Mouse (Mus musculus): ENCODE data around the gene Ccnt1. TPM values are rescaled to one million over a fixed set of nuclear protein-coding genes. Genes with fewer than 3 reads are reported as not detected.
"Not testable (repeated sequence)": the region's sequence is repeated elsewhere in the genome, so short reads cannot be mapped to it uniquely, and the experiment has no call there.

Ccnt1 gene
- polyA plus RNA-seq, 1 experiment from 2014 or later = 63.6 TPM

DNA sequence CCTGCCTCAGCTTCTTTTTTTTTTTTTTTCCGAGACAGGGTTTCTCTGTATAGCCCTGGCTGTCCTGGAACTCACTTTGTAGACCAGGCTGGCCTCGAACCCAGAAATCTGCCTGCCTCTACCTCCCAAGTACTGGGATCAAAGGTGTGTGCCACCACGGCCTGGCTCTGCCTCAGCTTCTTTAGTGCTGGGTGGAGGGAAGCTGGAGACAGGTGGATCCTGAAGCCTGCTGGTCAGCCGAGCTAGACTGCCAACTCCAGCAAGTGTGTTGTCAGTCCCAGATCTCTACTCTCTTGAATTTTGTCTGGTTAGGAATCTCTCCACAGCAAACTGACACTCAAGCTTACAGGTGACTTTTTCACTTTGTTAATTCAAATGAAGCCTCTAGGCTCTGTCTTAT, 34.8 kb downstream of the Ccnt1 start:
- H3K36me3 ChIP-seq (ENCODE audit: poor library complexity, severe bottlenecking) = peaks cover 24% of the 10 kb centered on the region
- H3K27me3 ChIP-seq = no peaks in the 10 kb centered on the region
- H3K4me2 ChIP-seq = no peak overlapping the region
- WGBS = 90% methylated on average over 4 of the region's 4 CpGs
- no peaks in the 10 kb centered on the region for H3K9me3 ChIP-seq (replicated peaks)
- no peak overlapping the region for H3K9ac ChIP-seq
- peaks cover 16% of the 10 kb centered on the region for H3K4me1 ChIP-seq
- H3K4me3 ChIP-seq = no peak overlapping the region
- H3K27ac ChIP-seq = no peak overlapping the region
- ATAC-seq = no peak

DNA sequence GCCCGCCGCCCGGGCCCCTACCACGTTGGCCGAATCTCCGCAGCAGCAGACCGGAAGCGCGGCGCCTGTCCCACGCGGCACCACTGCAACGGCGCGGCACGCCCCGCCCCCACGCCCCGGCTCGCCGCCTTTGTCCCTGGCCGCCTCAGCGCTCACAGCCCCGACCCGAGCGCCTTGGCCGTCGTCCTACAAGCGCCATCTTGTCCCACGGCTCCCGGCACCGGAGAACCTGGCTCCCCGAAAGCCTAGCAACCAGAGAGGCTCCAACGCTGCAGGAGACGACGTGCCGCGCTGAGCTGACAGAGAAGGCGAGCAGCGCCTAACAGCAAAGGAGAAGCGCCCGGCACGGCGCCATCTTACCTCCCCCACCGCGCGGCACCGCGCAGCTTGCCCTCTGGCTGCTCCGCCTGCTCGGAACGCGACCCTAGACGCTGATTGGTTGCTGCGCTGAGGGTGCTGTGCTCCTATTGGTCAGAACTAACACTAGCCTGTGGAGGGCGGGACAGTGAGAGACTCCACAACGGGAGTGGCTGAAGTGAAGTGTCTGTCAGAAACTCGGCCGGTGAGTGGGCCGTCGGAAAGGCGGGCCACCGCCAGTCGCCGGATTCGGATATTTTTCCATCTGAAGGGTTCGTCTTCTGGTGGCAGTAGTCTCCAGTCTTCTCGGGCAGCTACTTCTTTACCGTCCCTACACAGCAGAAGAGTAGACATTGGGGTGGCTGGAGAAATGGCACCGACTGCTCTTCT, 36.7 kb downstream of the Ccnt1 start, which contains the start of gene Kansl2:
Gene Kansl2, minus strand, starts transcription at position 384 of the 747 bp plus-strand sequence.
- H3K9me3 ChIP-seq (replicated peaks) = no peaks in the 10 kb centered on the region
- H3K4me2 ChIP-seq = peak within 1 kb of the TSS; percentile 91
- ATAC-seq = peak; percentile 100
- H3K36me3 ChIP-seq (ENCODE audit: poor library complexity, severe bottlenecking) = peaks cover 36% of the 10 kb centered on the region
- H3K27me3 ChIP-seq = no peaks in the 10 kb centered on the region
- peak within 1 kb of the TSS; percentile 94 for H3K9ac ChIP-seq
- H3K27ac ChIP-seq = peak within 1 kb of the TSS; percentile 99
- WGBS = under 1% methylated on average over 69 of the region's 70 CpGs
- H3K4me1 ChIP-seq = peaks cover 16% of the 10 kb centered on the region
- H3K4me3 ChIP-seq = peak within 1 kb of the TSS; percentile 78

DNA sequence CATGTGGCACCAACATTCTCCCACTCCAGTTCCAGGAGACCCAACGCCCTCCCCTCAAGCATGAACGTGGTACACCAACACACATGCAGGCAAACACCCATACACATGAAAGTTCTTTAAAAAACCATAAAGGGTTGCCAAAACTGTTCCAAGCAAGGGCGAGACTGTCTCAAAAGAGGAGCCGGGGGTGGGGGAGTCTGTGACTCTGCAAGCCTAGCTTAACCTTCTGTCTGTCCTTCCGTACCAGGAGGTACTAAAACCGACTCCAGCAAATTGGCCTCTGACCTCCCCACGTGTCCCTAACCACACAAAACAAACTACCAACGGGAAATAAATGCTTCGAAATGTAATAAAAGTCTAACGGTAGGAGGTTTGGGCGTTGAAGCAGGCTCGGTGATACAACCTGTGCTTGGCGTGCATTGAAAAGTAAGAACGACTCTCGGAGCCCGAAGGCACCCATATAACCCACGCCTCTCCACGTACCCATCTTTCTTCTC, 37.6 kb downstream of the Ccnt1 start:
- peak overlapping the region; percentile 91 for H3K4me2 ChIP-seq
- no peaks in the 10 kb centered on the region for H3K9me3 ChIP-seq (replicated peaks)
- peaks cover 16% of the 10 kb centered on the region for H3K4me1 ChIP-seq
- WGBS = under 1% methylated on average over 18 of the region's 18 CpGs
- H3K27me3 ChIP-seq = no peaks in the 10 kb centered on the region
- peaks cover 44% of the 10 kb centered on the region for H3K36me3 ChIP-seq (ENCODE audit: poor library complexity, severe bottlenecking)
- ATAC-seq = no peak
- H3K27ac ChIP-seq = no peak overlapping the region
- H3K4me3 ChIP-seq = peak overlapping the region; percentile 78
- peak overlapping the region; percentile 94 for H3K9ac ChIP-seq

DNA sequence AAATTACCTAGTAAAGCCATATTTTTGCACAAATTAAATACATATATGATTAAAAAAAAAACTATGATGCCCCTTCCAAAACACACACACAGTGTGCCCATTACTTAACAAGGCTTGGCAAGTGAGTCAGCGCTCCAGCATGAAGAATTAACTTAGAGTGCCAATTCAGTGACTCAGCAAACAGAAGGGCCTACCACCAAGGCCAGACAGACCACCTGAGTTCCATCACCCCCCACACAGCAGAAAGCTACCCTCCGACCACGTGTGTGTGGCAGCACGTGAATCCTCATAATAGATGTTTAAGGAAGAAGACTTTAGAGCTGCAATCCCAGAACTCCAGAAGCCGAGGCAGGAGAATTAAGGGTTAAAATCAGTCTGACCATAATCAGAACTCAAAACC, 38.4 kb downstream of the Ccnt1 start:
- 39% methylated on average over 5 of the region's 5 CpGs for WGBS

DNA sequence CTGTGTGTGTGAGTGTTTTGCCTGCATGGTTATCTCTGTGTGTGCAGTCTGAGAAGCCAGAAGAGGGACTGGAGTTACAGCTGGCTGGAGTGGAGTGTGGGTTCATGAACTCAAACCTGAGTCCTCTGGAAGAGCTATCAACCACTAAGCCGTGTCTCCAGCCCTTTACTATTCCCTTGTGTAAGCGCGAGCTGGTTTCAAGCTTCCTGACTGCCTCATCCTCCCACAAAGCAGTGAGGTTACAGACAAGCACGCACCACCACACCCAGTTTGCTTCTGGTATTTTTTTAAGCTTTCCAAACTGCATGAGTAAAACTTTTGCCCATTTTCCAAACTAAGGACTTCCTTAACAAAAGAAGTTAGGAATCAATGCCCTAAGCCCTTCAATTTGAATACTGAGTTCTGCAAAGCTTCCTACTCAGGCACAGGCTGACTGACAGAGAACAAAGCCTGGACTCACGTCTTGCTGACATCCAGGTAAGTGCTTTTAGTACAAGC, 42.6 kb downstream of the Ccnt1 start:
- H3K27ac ChIP-seq = no peak overlapping the region
- H3K27me3 ChIP-seq = no peaks in the 10 kb centered on the region
- H3K4me3 ChIP-seq = no peak overlapping the region
- ATAC-seq = no peak
- no peak overlapping the region for H3K4me2 ChIP-seq
- 89% methylated on average over 5 of the region's 5 CpGs for WGBS
- H3K9me3 ChIP-seq (replicated peaks) = no peaks in the 10 kb centered on the region
- peaks cover 23% of the 10 kb centered on the region for H3K4me1 ChIP-seq
- H3K36me3 ChIP-seq (ENCODE audit: poor library complexity, severe bottlenecking) = peaks cover 85% of the 10 kb centered on the region
- no peak overlapping the region for H3K9ac ChIP-seq

More for the DNA sequence above, 38.4 kb downstream of the Ccnt1 start:
- H3K4me1 ChIP-seq = peaks cover 20% of the 10 kb centered on the region
- H3K27ac ChIP-seq = no peak overlapping the region
- peak overlapping the region; percentile 91 for H3K4me2 ChIP-seq
- peak overlapping the region; percentile 78 for H3K4me3 ChIP-seq
- H3K9ac ChIP-seq = peak overlapping the region; percentile 94
- H3K27me3 ChIP-seq = no peaks in the 10 kb centered on the region
- H3K9me3 ChIP-seq (replicated peaks) = no peaks in the 10 kb centered on the region
- peaks cover 49% of the 10 kb centered on the region for H3K36me3 ChIP-seq (ENCODE audit: poor library complexity, severe bottlenecking)
- no peak for ATAC-seq

DNA sequence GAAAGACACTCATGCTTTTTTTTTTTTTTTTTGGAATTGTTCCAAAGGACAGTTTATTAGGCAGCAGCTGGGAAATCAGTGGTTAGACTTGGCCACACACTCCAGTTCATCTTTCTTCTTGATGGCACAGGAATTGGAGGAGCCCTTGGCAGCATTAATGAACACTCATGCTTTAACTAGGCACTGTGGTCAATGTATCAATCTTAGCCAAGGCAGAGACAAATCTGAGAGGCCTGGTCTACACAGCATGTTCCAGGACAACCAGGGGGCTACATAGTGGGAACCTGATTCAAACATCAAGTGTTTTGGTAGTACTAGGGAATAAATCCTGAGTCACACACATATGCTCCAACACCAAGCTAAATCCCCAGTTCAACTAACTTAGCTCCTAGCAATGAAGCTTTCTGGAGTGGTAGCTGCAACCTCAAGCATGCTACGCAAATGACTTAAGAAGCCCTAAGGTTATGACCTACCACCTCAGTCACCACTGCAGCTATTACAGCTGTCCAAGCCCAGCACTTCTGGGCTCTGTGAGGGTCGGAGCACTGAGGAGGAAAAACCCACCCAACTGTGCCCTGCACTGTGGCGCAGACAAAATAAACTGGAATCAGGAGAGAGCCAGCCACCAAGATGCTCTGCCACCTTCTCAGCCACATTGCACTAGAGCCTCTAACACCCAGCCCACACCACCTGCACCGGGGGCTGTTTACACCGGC, 43.5 kb downstream of the Ccnt1 start:
- ATAC-seq = no peak
- no peak overlapping the region for H3K27ac ChIP-seq
- peaks cover 94% of the 10 kb centered on the region for H3K36me3 ChIP-seq (ENCODE audit: poor library complexity, severe bottlenecking)
- H3K4me2 ChIP-seq = no peak overlapping the region
- WGBS = 96% methylated on average over 5 of the region's 5 CpGs
- H3K27me3 ChIP-seq = no peaks in the 10 kb centered on the region
- no peaks in the 10 kb centered on the region for H3K9me3 ChIP-seq (replicated peaks)
- H3K4me3 ChIP-seq = no peak overlapping the region
- H3K4me1 ChIP-seq = peaks cover 16% of the 10 kb centered on the region
- no peak overlapping the region for H3K9ac ChIP-seq

DNA sequence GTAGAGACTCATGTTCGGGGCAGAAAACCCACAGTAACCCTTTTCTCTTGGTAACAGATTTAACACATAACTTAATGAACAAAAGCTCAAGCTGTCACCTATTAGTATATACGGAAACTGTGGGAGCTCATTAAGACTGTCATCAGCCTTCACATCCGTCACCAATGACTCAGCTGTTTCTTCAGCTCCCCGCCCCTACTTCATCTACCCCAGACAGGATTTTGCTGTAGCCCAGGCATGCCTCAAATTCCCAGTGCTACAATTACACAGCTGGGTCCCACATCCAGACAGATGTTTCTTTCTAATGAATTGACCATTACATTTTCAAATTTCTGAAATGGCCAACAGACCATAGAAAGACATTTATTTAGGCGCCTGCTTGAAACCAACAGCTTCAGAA, 44.7 kb downstream of the Ccnt1 start:
- H3K36me3 ChIP-seq (ENCODE audit: poor library complexity, severe bottlenecking) = peaks cover 97% of the 10 kb centered on the region
- H3K27ac ChIP-seq = no peak overlapping the region
- 0 out of 2 replicates have a peak, but pooled peaks cover 7% of the 10 kb centered on the region for H3K4me1 ChIP-seq
- 60% methylated on average over 5 of the region's 5 CpGs for WGBS
- H3K9ac ChIP-seq = no peak overlapping the region
- no peak for ATAC-seq
- no peak overlapping the region for H3K4me3 ChIP-seq
- H3K9me3 ChIP-seq (replicated peaks) = no peaks in the 10 kb centered on the region
- no peak overlapping the region for H3K4me2 ChIP-seq
- no peaks in the 10 kb centered on the region for H3K27me3 ChIP-seq

DNA sequence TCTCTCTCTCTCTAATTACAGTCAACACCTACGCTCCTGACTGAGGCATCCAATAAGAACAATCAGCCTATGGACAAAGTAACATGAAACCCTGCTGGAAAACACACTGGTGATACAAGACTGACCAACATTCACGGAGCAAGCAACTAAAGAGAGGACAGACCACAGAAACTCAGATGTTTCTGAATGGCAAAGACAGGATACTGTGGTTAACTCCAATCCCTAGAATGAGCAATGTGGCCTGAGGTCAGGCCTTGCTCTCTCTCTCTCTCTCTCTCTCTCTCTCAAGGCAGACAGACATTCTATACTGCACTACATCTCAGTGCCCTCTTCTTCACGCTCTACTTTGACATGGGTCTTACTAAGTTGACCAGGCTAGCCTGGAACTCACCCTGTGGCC, 49.5 kb downstream of the Ccnt1 start:
- Histone ChIP-seq H3K4me1 (no peaks in the 10 kb centered on the region), H3K9me3 (replicated peaks) (no peaks in the 10 kb centered on the region), H3K4me3 (no peak overlapping the region), H3K4me2 (no peak overlapping the region), H3K27ac (no peak overlapping the region), H3K36me3 (ENCODE audit: poor library complexity, severe bottlenecking) (peaks cover 87% of the 10 kb centered on the region), H3K27me3 (no peaks in the 10 kb centered on the region), H3K9ac (no peak overlapping the region)
- no peak for ATAC-seq
- 92% methylated on average over 3 of the region's 3 CpGs for WGBS

DNA sequence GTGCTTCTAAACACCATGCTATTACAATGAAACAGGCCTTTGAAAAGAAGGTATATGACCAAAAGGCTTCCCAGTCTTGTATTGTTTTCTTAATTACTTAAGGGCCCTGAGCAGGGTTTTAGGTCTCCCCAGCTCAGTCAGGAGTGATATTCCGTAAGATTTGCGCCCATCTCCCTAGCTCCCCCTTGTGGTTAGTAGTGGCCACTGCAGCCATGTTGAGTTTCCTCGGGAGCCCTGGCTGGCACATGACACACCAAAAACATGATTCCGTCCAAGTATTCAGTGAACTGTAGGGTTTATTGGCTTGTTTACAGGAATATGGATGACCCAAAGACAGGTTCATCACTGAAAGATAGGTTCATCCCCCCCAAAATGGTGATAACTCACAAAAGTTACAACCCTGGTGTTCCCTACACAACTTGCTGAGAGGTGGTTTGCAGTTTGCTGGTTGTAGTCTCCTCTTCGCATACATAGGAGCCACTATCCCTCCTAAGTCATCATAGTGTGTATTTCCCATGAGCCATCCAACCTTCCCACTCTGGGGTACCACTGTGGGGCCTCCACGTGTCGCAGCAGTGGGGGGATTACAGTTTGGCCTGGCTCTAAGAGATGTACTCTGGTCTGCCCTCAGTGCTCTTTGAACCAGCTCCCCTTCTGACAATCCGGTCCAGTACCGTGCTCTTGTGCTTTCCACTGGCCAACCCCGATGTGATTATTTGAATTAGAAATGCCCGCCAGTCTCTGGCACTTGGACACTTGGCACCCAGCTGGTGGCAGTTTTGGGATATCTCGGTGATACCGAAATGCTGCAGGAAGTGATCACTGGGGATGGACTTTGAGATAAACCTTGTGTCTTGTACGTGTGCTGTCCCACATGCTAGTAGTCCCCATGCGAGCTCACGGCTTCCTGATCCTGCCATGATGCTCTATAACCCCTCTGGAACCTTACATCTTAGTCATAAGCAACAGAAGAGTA, 53.1 kb downstream of the Ccnt1 start:
- Histone ChIP-seq H3K9ac (no peak overlapping the region), H3K9me3 (replicated peaks) (no peaks in the 10 kb centered on the region), H3K27ac (no peak overlapping the region; the same call in 1 of the 2 replicates), H3K4me2 (no peak overlapping the region), H3K4me1 (no peaks in the 10 kb centered on the region), H3K27me3 (no peaks in the 10 kb centered on the region), H3K4me3 (no peak overlapping the region), H3K36me3 (ENCODE audit: poor library complexity, severe bottlenecking) (peaks cover 60% of the 10 kb centered on the region)
- no peak for ATAC-seq
- 72% methylated on average over 16 of the region's 16 CpGs for WGBS

DNA sequence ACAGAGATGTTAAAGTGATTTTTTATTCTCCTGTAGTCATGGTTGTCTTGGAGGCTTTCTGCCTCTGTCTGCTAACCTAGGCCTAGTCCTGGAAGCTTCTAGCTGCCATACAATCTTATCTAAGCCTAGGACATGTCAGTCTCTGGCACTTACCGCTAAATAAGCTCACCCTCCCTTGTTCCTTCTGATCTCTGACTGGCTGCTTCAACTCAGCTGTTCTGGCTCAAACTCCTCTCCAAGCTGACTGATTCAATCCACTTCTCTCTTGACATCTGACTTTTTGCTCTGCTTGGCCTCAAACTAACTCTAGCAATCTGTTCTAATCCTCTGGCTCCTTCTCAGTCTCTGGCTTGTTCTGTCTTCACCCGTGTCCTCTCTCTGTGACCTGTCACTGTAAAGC, 55.9 kb downstream of the Ccnt1 start:
- not testable (repeated sequence) for ATAC-seq; H3K9ac ChIP-seq; H3K27ac ChIP-seq; H3K4me3 ChIP-seq; H3K9me3 ChIP-seq (replicated peaks); H3K4me2 ChIP-seq; H3K4me1 ChIP-seq; H3K27me3 ChIP-seq
- peaks cover 32% of the 10 kb centered on the region for H3K36me3 ChIP-seq (ENCODE audit: poor library complexity, severe bottlenecking)
- 92% methylated on average over 2 of the region's 2 CpGs for WGBS

DNA sequence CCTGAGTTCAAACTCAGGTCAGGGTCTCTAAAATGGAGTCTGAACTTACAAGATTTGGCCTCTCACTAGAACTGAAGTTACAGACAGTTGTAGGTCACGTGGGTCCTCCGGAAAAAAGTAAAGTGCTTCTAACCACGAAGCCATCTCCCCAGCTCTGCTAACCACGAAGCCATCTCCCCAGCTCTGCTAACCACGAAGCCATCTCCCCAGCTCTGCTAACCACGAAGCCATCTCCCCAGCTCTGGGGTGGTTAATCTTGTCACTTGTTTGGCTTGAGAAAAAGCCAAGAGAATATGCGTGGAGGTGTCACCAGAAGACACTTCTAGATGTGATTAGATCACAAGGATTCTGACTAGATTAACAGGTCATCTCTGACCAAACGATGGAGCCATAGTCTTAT, 56.6 kb downstream of the Ccnt1 start:
- H3K9me3 ChIP-seq (replicated peaks) = no peaks in the 10 kb centered on the region
- H3K36me3 ChIP-seq (ENCODE audit: poor library complexity, severe bottlenecking) = peaks cover 26% of the 10 kb centered on the region
- H3K4me3 ChIP-seq = no peak overlapping the region
- H3K4me1 ChIP-seq = peaks cover 6% of the 10 kb centered on the region
- no peak overlapping the region for H3K27ac ChIP-seq
- ATAC-seq = no peak
- no peak overlapping the region for H3K4me2 ChIP-seq
- WGBS = 84% methylated on average over 8 of the region's 8 CpGs
- H3K9ac ChIP-seq = no peak overlapping the region
- no peaks in the 10 kb centered on the region for H3K27me3 ChIP-seq
